Mouse (Mus musculus) G1E (cell line): ENCODE results near the gene Maml2.

ENCODE experiments used
- CTCF ChIP-seq: IDR thresholded peaks from 2 replicates; pipeline ENCODE4 v1.5.1; 2012; ENCODE audit warnings: low read depth, low read length, inconsistent platforms, mixed read lengths
- GATA1 ChIP-seq: IDR thresholded peaks from 2 replicates; pipeline ENCODE4 v1.6.1; 2012; ENCODE audit warnings: borderline replicate concordance, low read length, inconsistent platforms, mixed read lengths
- POLR2AphosphoS5 ChIP-seq: IDR thresholded peaks from 2 replicates; pipeline ENCODE4 v1.6.1; 2012; ENCODE audit warnings: low read depth, low read length, inconsistent platforms; ENCODE audit not compliant: insufficient replicate concordance

DNA sequence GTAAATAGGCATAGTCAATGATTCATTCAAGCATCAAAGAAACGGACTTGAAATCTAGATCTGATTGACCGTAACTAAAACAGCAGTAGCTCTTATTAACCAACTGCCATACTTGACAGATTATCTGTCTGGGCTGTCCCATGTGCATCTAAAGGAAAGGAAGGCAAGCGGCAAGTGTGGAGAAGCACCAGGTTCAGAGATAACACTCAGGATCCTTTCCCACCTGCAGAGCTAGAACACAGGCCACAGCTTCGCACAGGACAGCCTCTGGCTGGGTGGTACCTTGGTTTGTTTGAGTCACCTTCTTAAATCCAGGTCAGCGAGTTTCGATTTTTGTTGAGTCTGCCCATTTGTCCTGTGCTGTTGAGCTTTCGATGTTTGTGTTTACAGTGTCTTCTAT, 240.4 kb downstream of the Maml2 start:
- no peak for TF ChIP-seq CTCF
- TF ChIP-seq GATA1, result no peak
- TF ChIP-seq POLR2AphosphoS5, result no peak
